In genomic region chr1:44041797-44042554, GRCm38 (mm10) we compare ENCODE assay signal across 9 mouse cellular contexts. TPM values are rescaled to one million over a fixed set of nuclear protein-coding genes. Genes with fewer than 3 reads are reported as not detected.
DNase-seq lines count a peak whose midpoint lies in the region; ATAC-seq and TF ChIP-seq lines count a peak whose summit lies in the region.
"Had no signal": no experiment of that assay in that cellular context is flagged by ENCODE, and none has a peak within 500 bp of the region (broad histone marks: within the 10 kb centered on the region; RNA-seq: fewer than 3 reads in every experiment).

No protein-coding gene starts in this region.

- intact Hi-C loops in heart, postnatal 14 days (cut with DNase I), result loop anchor here (2.0 kb wide), 2 partner anchors 139 to 281 kb away; no protein-coding TSS in a partner anchor

- no peaks in the 10 kb centered on the region for H3K4me1 ChIP-seq in neural tube, embryonic 14.5 days (ENCODE audit: control insufficient read depth, insufficient read depth, low read length)
- no peaks in the 10 kb centered on the region for H3K4me1 ChIP-seq in testis, adult 2 months (ENCODE audit: control insufficient read depth, insufficient read depth, low read length)

- DNase-seq in ES-CJ7 (ENCODE audit: low read depth, low spot score), result peak; percentile 78
- peak; percentile 58 for DNase-seq in brain, embryonic 18.5 days (ENCODE audit: low read depth, low spot score)
- DNase-seq in heart, postnatal 14 days, result peak; percentile 47 to 74
- peak; percentile 49 to 74 for DNase-seq in kidney, postnatal 36 days
- peak; percentile 10 to 49 for DNase-seq in lung, adult 18-20 months

- WGBS in neural tube, embryonic 14.5 days, result 2% methylated on average over 17 of the region's 17 CpGs

- TF ChIP-seq CTCF in testis, adult 2 months (IDR thresholded peaks at IDR 0.05; ENCODE audit: control insufficient read depth, insufficient read depth, insufficient replicate concordance, low read depth, low read length), result peak; percentile 21; the same call in 1 of the 2 replicates

- H3K36me3 ChIP-seq in neural tube, embryonic 14.5 days (ENCODE audit: control insufficient read depth, insufficient read depth, low read length), result no peaks in the 10 kb centered on the region
- H3K36me3 ChIP-seq in testis, adult 2 months (ENCODE audit: control insufficient read depth, insufficient read depth, low read length), result no peaks in the 10 kb centered on the region

- no peaks in the 10 kb centered on the region for H3K9me3 ChIP-seq in neural tube, embryonic 14.5 days (ENCODE audit: control insufficient read depth, low read length)

- H3K27me3 ChIP-seq in neural tube, embryonic 14.5 days (ENCODE audit: control insufficient read depth, insufficient read depth, low read length), result no peaks in the 10 kb centered on the region
- no peaks in the 10 kb centered on the region for H3K27me3 ChIP-seq in testis, adult 2 months (ENCODE audit: control insufficient read depth, insufficient read depth, low read length)

- no peak overlapping the region for H3K27ac ChIP-seq in neural tube, embryonic 14.5 days (ENCODE audit: low read depth, low read length)
- H3K27ac ChIP-seq in testis, adult 2 months (ENCODE audit: control insufficient read depth, insufficient read depth, low read depth, low read length), result no peak overlapping the region

- TF ChIP-seq POLR2A in testis, adult 2 months (IDR thresholded peaks at IDR 0.05; ENCODE audit: control insufficient read depth, low read depth, low read length), result no peak

- peak overlapping the region; percentile 69 for H3K4me2 ChIP-seq in neural tube, embryonic 14.5 days (ENCODE audit: low read depth, low read length)

- H3K9ac ChIP-seq in neural tube, embryonic 14.5 days (replicated peaks; ENCODE audit: low read depth, low read length), result peak overlapping the region; percentile 55

- ATAC-seq in erythroblast, adult 5-6 weeks (replicated peaks; ENCODE audit: low FRiP score, poor library complexity, severe bottlenecking), result peak; percentile 65
- peak; percentile 82 for ATAC-seq in neural tube, embryonic 14.5 days (ENCODE audit: low read depth)

- H3K4me3 ChIP-seq in neural tube, embryonic 14.5 days (ENCODE audit: low read depth, low read length), result peak overlapping the region; percentile 33
- peak overlapping the region; percentile 21 for H3K4me3 ChIP-seq in testis, adult 2 months (ENCODE audit: control insufficient read depth, low read depth, low read length)

RNA-seq across cellular contexts. Expression of gene Gm8251, which starts 19.8 kb away (rescaled TPM):
- total RNA-seq in erythroblast, adult 5-6 weeks (2015; ENCODE audit: low replicate concordance), result 1.3 and 4.2 TPM in 2 replicates
- total RNA-seq in erythroblast, adult 5-6 weeks (2017; ENCODE audit: low replicate concordance), result 2.6 and 3.8 TPM in 2 replicates
- under 1 TPM in 1 of 2 experiments, not detected in 1; 0.02 TPM for total RNA-seq in heart, postnatal 14 days (2021)
- polyA plus RNA-seq in neural tube, embryonic 14.5 days (2014; fragmentation: Nextera tagmentation; extraction: Ambion mirVana), result 0.04 and 0.08 TPM in 2 replicates
- polyA plus RNA-seq in testis, adult 2 months (2012; rRNA removed), result 3.4 and 4.5 TPM in 2 replicates
- total RNA-seq: layer of hippocampus, adult 8-10 months had no signal

RNA-seq across cellular contexts. Expression of gene Mettl21c, which starts 22.1 kb away (rescaled TPM):
- total RNA-seq in erythroblast, adult 5-6 weeks (2015; ENCODE audit: low replicate concordance), result not detected in 2 replicates
- 0.14 TPM in 1 of 2 replicates, not detected in the other for total RNA-seq in erythroblast, adult 5-6 weeks (2017; ENCODE audit: low replicate concordance)
- total RNA-seq in heart, postnatal 14 days (2021), result not detected
- 1.7 and 2.1 TPM in 2 replicates for polyA plus RNA-seq in neural tube, embryonic 14.5 days (2014; fragmentation: Nextera tagmentation; extraction: Ambion mirVana)
- 0.07 TPM in 1 of 2 replicates, not detected in the other for polyA plus RNA-seq in testis, adult 2 months (2012; rRNA removed)
